ENCODE assay signal across 9 mouse cellular contexts in genomic region chr5:98855741-98856140, GRCm38 (mm10). TPM values are rescaled to one million over a fixed set of nuclear protein-coding genes. Genes with fewer than 3 reads are reported as not detected.
DNase-seq lines count a peak whose midpoint lies in the region; ATAC-seq and TF ChIP-seq lines count a peak whose summit lies in the region.
"Had no signal": no experiment of that assay in that cellular context is flagged by ENCODE, and none has a peak within 500 bp of the region (broad histone marks: within the 10 kb centered on the region; RNA-seq: fewer than 3 reads in every experiment).

No protein-coding gene starts in this region.

- peak; percentile 33; the same call in 1 of the 2 replicates for TF ChIP-seq CTCF in kidney, postnatal 0 days (IDR thresholded peaks at IDR 0.05; ENCODE audit: low read depth)
- no peak for TF ChIP-seq CTCF in olfactory bulb, adult 2 months (IDR thresholded peaks at IDR 0.05; ENCODE audit: insufficient read depth, low read depth, low read length)

- WGBS in kidney, postnatal 0 days, result 8% methylated on average over 12 of the region's 12 CpGs
- 8% methylated on average over 12 of the region's 12 CpGs for WGBS in embryonic facial prominence, embryonic 12.5 days
- 3% methylated on average over 12 of the region's 12 CpGs for WGBS in intestine, embryonic 15.5 days
- WGBS in olfactory bulb, adult 2 months, result 20% methylated on average over 12 of the region's 12 CpGs

- TF ChIP-seq POLR2A in olfactory bulb, adult 2 months (IDR thresholded peaks at IDR 0.05; ENCODE audit: insufficient read depth, low read depth, low read length), result no peak

- H3K4me2 ChIP-seq in kidney, postnatal 0 days (ENCODE audit: low read length), result peak overlapping the region; percentile 67
- H3K4me2 ChIP-seq in embryonic facial prominence, embryonic 12.5 days (replicated peaks), result peak overlapping the region; percentile 98
- peak overlapping the region; percentile 97 for H3K4me2 ChIP-seq in intestine, embryonic 15.5 days (replicated peaks)

- H3K27ac ChIP-seq in kidney, postnatal 0 days, result 0 out of 2 replicates have a peak overlapping the region, but pooled peaks have one; percentile 55
- no peak overlapping the region for H3K27ac ChIP-seq in embryonic facial prominence, embryonic 12.5 days
- H3K27ac ChIP-seq in intestine, embryonic 15.5 days, result peak overlapping the region; percentile 48; the same call in 1 of the 2 replicates
- H3K27ac ChIP-seq in olfactory bulb, adult 2 months (ENCODE audit: insufficient read depth, low read depth, low read length), result no peak overlapping the region

- no peak for ATAC-seq in kidney, postnatal 0 days (replicated peaks; ENCODE audit: low FRiP score, low read depth)
- no peak for ATAC-seq in embryonic facial prominence, embryonic 12.5 days (ENCODE audit: insufficient number of reproducible peaks, insufficient read depth, low FRiP score, low TSS enrichment)
- 0 out of 2 replicates have a peak, but pooled peaks have one; percentile 4 for ATAC-seq in intestine, embryonic 15.5 days

- no peaks in the 10 kb centered on the region for H3K36me3 ChIP-seq in kidney, postnatal 0 days (ENCODE audit: insufficient read depth, low read length)
- no peaks in the 10 kb centered on the region for H3K36me3 ChIP-seq in embryonic facial prominence, embryonic 12.5 days
- H3K36me3 ChIP-seq in intestine, embryonic 15.5 days, result no peaks in the 10 kb centered on the region

- H3K9me3 ChIP-seq in kidney, postnatal 0 days (replicated peaks; ENCODE audit: low read length), result no peaks in the 10 kb centered on the region
- no peaks in the 10 kb centered on the region for H3K9me3 ChIP-seq in embryonic facial prominence, embryonic 12.5 days
- no peaks in the 10 kb centered on the region for H3K9me3 ChIP-seq in intestine, embryonic 15.5 days

- H3K9ac ChIP-seq in kidney, postnatal 0 days (ENCODE audit: low read depth, low read length), result peak overlapping the region; percentile 58
- peak overlapping the region; percentile 56; the same call in 1 of the 2 replicates for H3K9ac ChIP-seq in embryonic facial prominence, embryonic 12.5 days
- H3K9ac ChIP-seq in intestine, embryonic 15.5 days, result peak overlapping the region; percentile 62; the same call in 1 of the 2 replicates

- peaks cover 8% of the 10 kb centered on the region; the same call in 1 of the 2 replicates for H3K27me3 ChIP-seq in kidney, postnatal 0 days (ENCODE audit: insufficient read depth, low read length)
- H3K27me3 ChIP-seq in embryonic facial prominence, embryonic 12.5 days, result peaks cover 40% of the 10 kb centered on the region
- H3K27me3 ChIP-seq in intestine, embryonic 15.5 days (replicated peaks), result peaks cover 23% of the 10 kb centered on the region

- H3K4me3 ChIP-seq in kidney, postnatal 0 days (replicated peaks; ENCODE audit: low read depth, low read length), result peak overlapping the region; percentile 55
- peak overlapping the region; percentile 56 for H3K4me3 ChIP-seq in embryonic facial prominence, embryonic 12.5 days
- H3K4me3 ChIP-seq in intestine, embryonic 15.5 days (replicated peaks), result peak overlapping the region; percentile 65
- peak overlapping the region; percentile 55 for H3K4me3 ChIP-seq in olfactory bulb, adult 2 months (ENCODE audit: insufficient read depth, low read depth, low read length)
- H3K4me3 ChIP-seq: erythroblast, embryonic 14.5 days had no signal

- DNase-seq in kidney, postnatal 0 days (ENCODE audit: low spot score), result no peak
- no peak for DNase-seq in kidney, adult 8-10 months
- no peak for DNase-seq in cerebellum, postnatal 4 days (ENCODE audit: low spot score in 2 of 2)
- no peak for DNase-seq in urinary bladder, postnatal 10 days (ENCODE audit: low spot score)
- DNase-seq in thymus, postnatal 0 days (ENCODE audit: low spot score), result no peak

- peaks cover 6% of the 10 kb centered on the region; the same call in 1 of the 2 replicates for H3K4me1 ChIP-seq in kidney, postnatal 0 days (replicated peaks; ENCODE audit: insufficient read depth, low read length)
- H3K4me1 ChIP-seq in embryonic facial prominence, embryonic 12.5 days, result peaks cover 16% of the 10 kb centered on the region; the same call in 1 of the 2 replicates
- peaks cover 8% of the 10 kb centered on the region for H3K4me1 ChIP-seq in intestine, embryonic 15.5 days (replicated peaks)
- H3K4me1 ChIP-seq in olfactory bulb, adult 2 months (ENCODE audit: control insufficient read depth, insufficient read depth, low read length), result peaks cover 13% of the 10 kb centered on the region

RNA-seq across cellular contexts. Expression of gene Bmp3, which starts 1.5 kb away (rescaled TPM):
- 8.4 and 8.5 TPM in 2 replicates for polyA plus RNA-seq in kidney, postnatal 0 days (2015; fragmentation: Nextera tagmentation; extraction: Ambion mirVana)
- 3.4 and 4.3 TPM in 2 replicates for polyA plus RNA-seq in embryonic facial prominence, embryonic 12.5 days (2016; fragmentation: Nextera tagmentation; extraction: Ambion mirVana)
- 10.5 and 12.0 TPM in 2 replicates for polyA plus RNA-seq in intestine, embryonic 15.5 days (2015; fragmentation: Nextera tagmentation; extraction: Ambion mirVana)
- not detected in 2 replicates for polyA plus RNA-seq in olfactory bulb, adult 2 months (2012; ENCODE audit: insufficient read depth, insufficient read length, low replicate concordance, missing spikeins)
- 0.38 and 0.42 TPM in 2 replicates for polyA plus RNA-seq in thymus, postnatal 0 days (2015; fragmentation: Nextera tagmentation; extraction: Ambion mirVana)
- polyA plus RNA-seq: erythroblast, embryonic 14.5 days had no signal

Comparison
In these comparisons a context has a peak if more than half of its experiments do, and no peak if none do; other contexts are left out.
1. H3K27ac ChIP-seq: peak in kidney, postnatal 0 days (single experiment) and intestine, embryonic 15.5 days (single experiment); none in embryonic facial prominence, embryonic 12.5 days (single experiment) and olfactory bulb, adult 2 months (single experiment).
2. Peak in every context shown above with its lines, with median percentiles within 50 percentile points of each other: H3K4me2 ChIP-seq, H3K4me3 ChIP-seq and H3K9ac ChIP-seq.